Mouse (Mus musculus) heart, adult 2 months (tissue): Measurements from ENCODE around the gene Gm10192. TPM values are rescaled to one million over a fixed set of nuclear protein-coding genes. Genes with fewer than 3 reads are reported as not detected.

Experiments
- DNase-seq, 2 experiments: peaks; one replicate each; pipeline ENCODE4 v3.0.0; 2021
- H3K27ac ChIP-seq: fragments of 200-600 bp; 2 replicates; pipeline ENCODE4 v1.8.1; 2022
- H3K27me3 ChIP-seq: fragments of 200-500 bp; 2 replicates; pipeline ENCODE4 v1.6.1; 2012; ENCODE audit warnings: mild to moderate bottlenecking, low read length, inconsistent platforms, mixed read lengths; ENCODE audit not compliant: control insufficient read depth, insufficient read depth
- H3K36me3 ChIP-seq: fragments of 200-500 bp; 2 replicates; pipeline ENCODE4 v1.6.1; 2012; ENCODE audit warnings: low read length, inconsistent platforms; ENCODE audit not compliant: control insufficient read depth, insufficient read depth
- H3K4me1 ChIP-seq: fragments of 200-500 bp; 2 replicates; pipeline ENCODE4 v1.6.1; 2011; ENCODE audit warnings: low read length; ENCODE audit not compliant: control insufficient read depth, insufficient read depth
- H3K4me3 ChIP-seq: fragments of 200-600 bp; 2 replicates; pipeline ENCODE4 v1.8.1; 2022
- H3K79me2 ChIP-seq: fragments of 200-500 bp; replicated peaks from 2 replicates; pipeline ENCODE4 v1.6.1; 2012; ENCODE audit warnings: mild to moderate bottlenecking, inconsistent platforms, low read length, moderate library complexity, mixed read lengths; ENCODE audit not compliant: control insufficient read depth, insufficient read depth
- H3K9ac ChIP-seq: fragments of 200-500 bp; 2 replicates; pipeline ENCODE4 v1.6.1; 2012; ENCODE audit warnings: low read depth, mild to moderate bottlenecking, control low read depth, inconsistent platforms, low read length, mixed read lengths
- CTCF ChIP-seq: fragments of 200-600 bp; IDR thresholded peaks from 2 replicates; pipeline ENCODE4 v1.8.1; 2022; ENCODE audit warnings: antibody characterized with exemption, mild to moderate bottlenecking, moderate library complexity
- EP300 ChIP-seq: fragments of 200-500 bp; IDR thresholded peaks from 2 replicates; pipeline ENCODE4 v1.6.1; 2011; ENCODE audit warnings: low read depth, low read length, control low read depth; ENCODE audit not compliant: insufficient read depth
- POLR2A ChIP-seq: fragments of 200-500 bp; IDR thresholded peaks from 2 replicates; pipeline ENCODE4 v1.6.1; 2011; ENCODE audit warnings: mild to moderate bottlenecking, low read depth, low read length, control low read depth; ENCODE audit not compliant: insufficient read depth
- WGBS: fragments of 180-500 bp; shearing (Covaris S2); methylation state at CpG from one replicate; pipeline ENCODE4 v1.1.7; 2018; 5-methylcytosine and 5-hydroxymethylcytosine counted together
- intact Hi-C: fragments of 180-260 bp; cut with DNase I; formaldehyde crosslinking; loops from one replicate; pipeline ENCODE4 v1.15.1; 2025
- polyA plus RNA-seq: library from polyadenylated mRNA; depleted of rRNA; stranded (reverse); fragments of >200 nt; gene quantifications from 2 replicates; pipeline ENCODE4 v1.2.3, GENCODE M21; 2012
- total RNA-seq, 2 experiments: library from RNA; stranded (reverse); gene quantifications; 2 replicates each; pipeline ENCODE4 v1.2.3; 2021

Gene Gm10192
- total and polyA plus RNA-seq, 3 experiments: not detected

DNA sequence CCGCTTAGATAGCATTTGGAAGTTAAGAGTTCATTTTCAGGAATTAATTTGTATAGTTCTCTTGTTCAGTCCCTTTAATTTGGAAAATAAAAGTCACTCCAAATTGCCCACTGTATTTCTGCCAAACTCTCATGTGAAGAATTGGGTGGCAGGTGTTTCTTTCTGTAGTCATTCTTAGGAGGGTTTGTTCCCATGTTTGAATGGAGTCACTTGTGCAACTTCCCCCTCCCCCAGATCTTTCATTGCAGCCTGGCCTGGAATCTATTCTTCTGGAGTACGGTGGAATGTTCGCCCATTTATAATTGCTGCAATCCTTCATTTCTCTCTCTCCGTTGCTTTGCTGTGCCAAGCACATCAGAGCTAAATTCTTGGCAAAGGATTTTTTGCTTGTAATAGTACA lies 10.2 kb upstream of the Gm10192 start:
- H3K9ac ChIP-seq: no peak overlapping the region
- no peaks in the 10 kb centered on the region for H3K79me2 ChIP-seq
- no peak overlapping the region for H3K27ac ChIP-seq
- no peaks in the 10 kb centered on the region for H3K36me3 ChIP-seq
- H3K4me1 ChIP-seq: no peaks in the 10 kb centered on the region
- H3K27me3 ChIP-seq: no peaks in the 10 kb centered on the region
- no peak overlapping the region for H3K4me3 ChIP-seq
- TF ChIP-seq POLR2A (no peak), CTCF (no peak), EP300 (no peak)
- intact Hi-C loops: no loop called here
- 59% methylated on average over 4 of the region's 4 CpGs for WGBS
- no peak for DNase-seq

DNA sequence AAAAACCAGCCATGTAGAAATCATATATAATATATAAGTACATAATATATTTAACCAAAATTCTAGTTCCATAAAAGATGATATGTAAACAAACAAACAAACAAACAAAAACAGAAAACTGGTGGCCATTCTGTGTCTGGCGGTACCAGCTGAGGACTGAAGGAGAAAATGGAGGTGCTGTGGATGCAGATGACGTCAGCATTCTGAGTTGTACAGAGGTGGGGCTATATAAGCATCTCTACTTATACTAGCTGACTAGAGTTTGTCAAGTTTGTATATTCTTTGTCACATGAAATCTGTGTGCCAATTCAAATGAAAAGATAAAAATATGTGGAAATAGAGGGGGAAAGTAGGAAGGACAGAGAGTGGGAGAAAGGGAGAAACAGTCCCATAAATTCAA lies 9.6 kb upstream of the Gm10192 start:
- H3K79me2 ChIP-seq: no peaks in the 10 kb centered on the region
- no peaks in the 10 kb centered on the region for H3K4me1 ChIP-seq
- H3K27ac ChIP-seq: no peak overlapping the region
- H3K27me3 ChIP-seq: no peaks in the 10 kb centered on the region
- no peak overlapping the region for H3K9ac ChIP-seq
- no peak overlapping the region for H3K4me3 ChIP-seq
- intact Hi-C loops: no loop called here
- 86% methylated on average over 2 of the region's 2 CpGs for WGBS
- TF ChIP-seq EP300: no peak
- TF ChIP-seq CTCF: no peak
- TF ChIP-seq POLR2A: no peak
- no peaks in the 10 kb centered on the region for H3K36me3 ChIP-seq
- no peak for DNase-seq

DNA sequence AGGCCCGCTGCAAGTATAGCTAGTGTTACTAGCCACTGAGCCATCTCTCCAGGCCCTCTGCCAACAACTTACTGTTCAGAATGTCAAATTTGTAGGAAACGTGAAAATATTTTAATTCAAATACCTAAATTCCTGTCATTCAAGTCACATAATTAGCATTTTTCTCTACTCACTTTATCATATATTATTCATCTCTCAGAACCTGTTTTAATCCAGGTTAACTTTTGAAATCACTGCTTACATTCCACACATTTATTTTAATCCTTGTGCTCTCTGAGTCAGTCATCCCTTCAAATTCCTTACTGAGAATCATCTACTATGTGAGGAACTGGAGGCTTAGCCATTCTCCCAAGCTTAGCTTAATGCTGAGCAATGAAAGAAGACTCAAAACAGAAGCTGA lies 2.6 kb downstream of the Gm10192 start:
- no peaks in the 10 kb centered on the region for H3K4me1 ChIP-seq
- no peak overlapping the region for H3K27ac ChIP-seq
- intact Hi-C loops: no loop called here
- H3K4me3 ChIP-seq: no peak overlapping the region
- no peaks in the 10 kb centered on the region for H3K36me3 ChIP-seq
- no peaks in the 10 kb centered on the region for H3K79me2 ChIP-seq
- no peak for DNase-seq
- no peak overlapping the region for H3K9ac ChIP-seq
- TF ChIP-seq EP300 (no peak), CTCF (no peak), POLR2A (no peak)
- no peaks in the 10 kb centered on the region for H3K27me3 ChIP-seq
- WGBS: 61% methylated on average over 2 of the region's 2 CpGs

DNA sequence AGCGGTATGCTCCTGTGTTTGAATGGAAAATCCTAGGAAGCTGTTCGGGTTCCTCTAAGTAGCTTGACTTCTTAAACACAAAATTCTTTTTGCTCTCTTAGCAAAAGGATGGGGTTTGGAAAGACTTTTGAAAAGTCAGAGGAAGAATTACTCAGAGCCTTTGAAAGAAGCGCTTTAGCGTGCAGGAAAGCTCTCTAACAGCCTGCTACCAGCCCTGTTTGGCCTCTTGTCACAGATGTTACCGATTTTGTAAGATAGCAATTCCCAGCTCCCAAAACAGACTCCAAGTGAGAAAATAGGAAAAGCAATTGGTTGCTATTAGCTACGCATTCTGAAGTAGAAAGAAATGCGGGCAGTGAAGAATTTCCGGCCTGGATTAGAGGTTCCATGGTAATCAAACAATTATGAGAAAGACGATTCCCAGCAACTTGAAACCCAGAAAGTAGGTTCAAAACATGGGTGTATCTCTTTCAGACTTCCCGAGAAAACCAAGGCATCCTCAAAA lies 26.1 kb downstream of the Gm10192 start:
- Histone ChIP-seq H3K9ac (no peak overlapping the region), H3K27me3 (no peaks in the 10 kb centered on the region), H3K79me2 (no peaks in the 10 kb centered on the region), H3K36me3 (no peaks in the 10 kb centered on the region), H3K27ac (no peak overlapping the region), H3K4me1 (no peaks in the 10 kb centered on the region; the same call in 1 of the 2 replicates), H3K4me3 (no peak overlapping the region)
- TF ChIP-seq CTCF (no peak), EP300 (no peak), POLR2A (no peak)
- intact Hi-C loops: no loop called here
- 65% methylated on average over 10 of the region's 10 CpGs for WGBS
- no peak for DNase-seq

DNA sequence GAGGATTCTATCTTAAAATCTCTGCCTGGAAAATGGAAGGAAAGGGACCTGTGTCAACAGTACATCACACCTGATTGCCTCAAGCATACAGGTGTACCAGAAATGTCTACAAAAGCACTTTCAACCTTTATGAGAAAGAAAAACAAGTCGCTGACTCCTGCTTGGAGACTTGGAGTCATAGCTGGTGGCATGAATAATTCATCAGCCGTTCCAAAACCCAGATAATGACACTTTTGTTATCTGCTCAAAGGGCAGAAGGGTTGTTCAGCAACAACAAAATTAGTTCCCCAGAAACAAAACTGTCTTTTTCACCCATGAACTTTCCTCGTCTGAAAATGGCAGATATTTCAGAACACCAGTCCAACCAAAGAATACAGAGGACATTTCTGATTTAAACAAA lies 26.9 kb downstream of the Gm10192 start:
- intact Hi-C loops: no loop called here
- Histone ChIP-seq H3K4me1 (no peaks in the 10 kb centered on the region; the same call in 1 of the 2 replicates), H3K79me2 (no peaks in the 10 kb centered on the region), H3K27ac (no peak overlapping the region), H3K4me3 (no peak overlapping the region), H3K36me3 (no peaks in the 10 kb centered on the region), H3K9ac (no peak overlapping the region), H3K27me3 (no peaks in the 10 kb centered on the region)
- WGBS: 64% methylated on average over 3 of the region's 3 CpGs
- no peak for DNase-seq
- TF ChIP-seq CTCF (no peak), POLR2A (no peak), EP300 (no peak)

DNA sequence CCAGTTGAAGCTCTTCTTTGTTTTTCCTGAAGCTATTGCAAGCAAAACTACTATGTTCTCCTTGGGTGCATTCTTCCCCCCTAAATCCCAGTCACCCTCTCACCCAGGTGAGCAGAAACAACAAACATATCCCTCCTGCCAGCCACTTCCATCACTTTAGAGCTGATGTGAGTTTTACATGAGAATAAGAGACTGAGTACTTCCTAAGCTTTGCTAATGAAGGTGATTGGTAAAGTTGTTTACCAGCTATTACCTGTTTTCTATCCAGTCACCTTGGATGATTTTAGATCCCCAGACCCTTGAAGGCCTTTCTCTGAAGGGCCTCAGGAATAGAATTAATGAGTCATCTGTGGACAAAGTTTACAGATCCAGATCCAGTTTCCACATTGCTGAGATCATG lies 29.4 kb downstream of the Gm10192 start:
- TF ChIP-seq POLR2A (no peak), CTCF (no peak), EP300 (no peak)
- no peaks in the 10 kb centered on the region for H3K79me2 ChIP-seq
- no peaks in the 10 kb centered on the region for H3K27me3 ChIP-seq
- H3K27ac ChIP-seq: no peak overlapping the region
- no peak overlapping the region for H3K4me3 ChIP-seq
- intact Hi-C loops: no loop called here
- H3K4me1 ChIP-seq: no peaks in the 10 kb centered on the region
- H3K9ac ChIP-seq: no peak overlapping the region
- no peaks in the 10 kb centered on the region for H3K36me3 ChIP-seq
- no peak for DNase-seq
